Mouse (Mus musculus) hindbrain, embryonic 12.5 days (tissue): ENCODE data around the gene Ush2a. TPM values are rescaled to one million over a fixed set of nuclear protein-coding genes. Genes with fewer than 3 reads are reported as not detected.

Experiments used
- ATAC-seq: fragments of 200-750 bp; cut with Nextera tagmentation; 2 replicates; pipeline ENCODE4 v1.8.0; 2017; ENCODE audit warnings: moderate TSS enrichment; ENCODE audit not compliant: low FRiP score
- H3K27ac ChIP-seq: fragments of 300-500 bp; sonication (generic); 2 replicates; pipeline ENCODE4 v1.5.1; 2016; ENCODE audit warnings: mild to moderate bottlenecking
- H3K27me3 ChIP-seq: fragments of 300-500 bp; sonication (generic); 2 replicates; pipeline ENCODE4 v1.6.1; 2016; ENCODE audit warnings: mild to moderate bottlenecking
- H3K36me3 ChIP-seq: fragments of 300-500 bp; sonication (generic); 2 replicates; pipeline ENCODE4 v1.6.1; 2016; ENCODE audit warnings: mild to moderate bottlenecking
- H3K4me1 ChIP-seq: fragments of 300-500 bp; sonication (generic); 2 replicates; pipeline ENCODE4 v1.6.1; 2016
- H3K4me2 ChIP-seq: fragments of 300-500 bp; sonication (generic); replicated peaks from 2 replicates; pipeline ENCODE4 v1.6.1; 2016; ENCODE audit warnings: mild to moderate bottlenecking
- H3K4me3 ChIP-seq: fragments of 300-500 bp; sonication (generic); 2 replicates; pipeline ENCODE4 v1.5.1; 2016; ENCODE audit warnings: mild to moderate bottlenecking
- H3K9ac ChIP-seq: fragments of 300-500 bp; sonication (generic); 2 replicates; pipeline ENCODE4 v1.6.1; 2016; ENCODE audit warnings: mild to moderate bottlenecking, moderate library complexity
- H3K9me3 ChIP-seq: fragments of 300-500 bp; sonication (generic); replicated peaks from 2 replicates; pipeline ENCODE4 v1.6.1; 2016; ENCODE audit warnings: mild to moderate bottlenecking
- WGBS: fragments of 180-500 bp; shearing (Covaris S2); methylation state at CpG from one replicate; pipeline ENCODE4 v1.1.7; 2016; 5-methylcytosine and 5-hydroxymethylcytosine counted together
- polyA plus RNA-seq: library from polyadenylated mRNA; unstranded; fragments of >200 nt; fragmentation: Nextera tagmentation; extraction: Ambion mirVana; gene quantifications from 2 replicates; pipeline ENCODE4 v1.2.1, GENCODE M21; 2016

The Ush2a gene
- polyA plus RNA-seq, 1 experiment from 2014 or later: 0.36 TPM

DNA sequence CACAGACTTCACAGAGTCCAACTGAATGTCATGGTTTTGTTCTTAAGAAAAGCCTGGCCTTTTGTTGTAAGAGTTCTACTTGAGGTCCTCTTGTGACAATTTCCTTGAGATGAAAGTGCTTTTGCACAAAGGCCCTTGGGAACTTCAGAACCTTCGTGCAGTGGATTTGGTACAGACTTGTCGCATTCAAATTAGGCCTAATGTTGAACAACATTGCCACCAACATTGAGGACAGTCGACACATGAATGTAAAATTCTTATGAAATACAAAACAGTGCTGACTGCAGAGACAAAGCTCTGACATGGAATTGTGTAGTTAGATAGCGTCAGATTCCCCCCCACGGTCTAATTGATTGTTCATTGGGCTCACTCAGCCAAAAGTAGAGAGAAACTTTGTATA lies 243.1 kb downstream of the Ush2a start:
- ATAC-seq: no peak
- H3K27me3 ChIP-seq: no peaks in the 10 kb centered on the region
- peaks cover 4% of the 10 kb centered on the region; the same call in 1 of the 2 replicates for H3K4me1 ChIP-seq
- 65% methylated on average over 5 of the region's 5 CpGs for WGBS
- H3K9me3 ChIP-seq: no peaks in the 10 kb centered on the region
- H3K4me2 ChIP-seq: no peak overlapping the region
- H3K4me3 ChIP-seq: no peak overlapping the region
- H3K27ac ChIP-seq: no peak overlapping the region
- H3K36me3 ChIP-seq: no peaks in the 10 kb centered on the region
- H3K9ac ChIP-seq: no peak overlapping the region

- Histone ChIP-seq H3K27me3 (no peaks in the 10 kb centered on the region), H3K4me3 (no peak overlapping the region), H3K27ac (no peak overlapping the region), H3K9me3 (no peaks in the 10 kb centered on the region), H3K4me1 (no peaks in the 10 kb centered on the region), H3K4me2 (no peak overlapping the region), H3K9ac (no peak overlapping the region), H3K36me3 (no peaks in the 10 kb centered on the region)
- WGBS: 88% methylated on average over 8 of the region's 8 CpGs
- no peak for ATAC-seq
Measured at GRCm38 (mm10) chr1:188518792-188519191, 257.0 kb downstream of the Ush2a start.

DNA sequence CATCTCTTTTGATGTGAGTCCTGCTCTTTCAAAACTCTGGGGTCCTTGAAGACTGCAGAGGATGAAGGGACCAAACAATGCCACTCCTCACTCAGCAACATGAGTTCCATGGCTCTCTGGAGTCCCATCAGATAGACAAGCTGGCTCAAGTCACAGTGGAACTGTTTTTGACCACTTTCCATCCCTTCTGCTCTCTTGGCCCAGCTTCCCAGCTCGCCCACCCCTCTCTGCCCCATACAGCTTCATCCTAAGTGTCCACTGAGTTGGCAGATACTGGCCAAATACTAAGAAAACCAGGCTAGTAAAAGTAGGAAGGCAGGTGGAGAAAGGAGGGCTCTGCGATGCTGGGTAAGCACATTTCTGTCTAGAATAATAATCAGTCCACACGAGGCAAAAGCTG lies 265.6 kb downstream of the Ush2a start:
- no peaks in the 10 kb centered on the region for H3K36me3 ChIP-seq
- no peaks in the 10 kb centered on the region for H3K4me1 ChIP-seq
- H3K9ac ChIP-seq: no peak overlapping the region
- H3K27me3 ChIP-seq: no peaks in the 10 kb centered on the region
- WGBS: 84% methylated on average over 3 of the region's 3 CpGs
- no peaks in the 10 kb centered on the region for H3K9me3 ChIP-seq
- ATAC-seq: no peak
- no peak overlapping the region for H3K4me3 ChIP-seq
- H3K4me2 ChIP-seq: no peak overlapping the region
- no peak overlapping the region for H3K27ac ChIP-seq

DNA sequence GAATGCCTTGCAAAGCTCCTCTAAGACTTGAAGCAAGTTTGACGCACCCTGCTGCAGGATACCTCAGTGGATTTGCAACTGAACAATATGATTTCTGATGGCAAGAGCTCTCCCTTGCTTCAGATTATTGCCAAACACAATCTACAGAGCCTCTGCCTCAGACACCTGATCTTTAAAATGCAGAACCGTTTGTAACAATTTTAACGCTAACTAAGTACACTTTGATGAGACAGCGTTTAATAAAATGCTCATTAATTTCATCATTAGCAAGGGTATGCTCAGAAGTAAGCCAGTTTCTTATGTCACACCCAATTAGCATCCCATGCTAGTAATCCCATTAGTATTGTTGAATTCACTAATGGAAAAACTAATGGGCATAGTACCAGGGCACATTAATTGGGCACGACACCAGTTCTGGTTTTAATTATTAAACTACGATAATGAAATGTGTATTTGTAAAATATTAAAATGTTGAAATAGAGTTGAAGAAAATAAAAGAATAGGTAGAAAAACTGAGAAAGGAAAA lies 267.8 kb downstream of the Ush2a start:
- Histone ChIP-seq H3K9me3 (no peaks in the 10 kb centered on the region), H3K4me1 (no peaks in the 10 kb centered on the region), H3K27ac (no peak overlapping the region), H3K4me3 (no peak overlapping the region), H3K27me3 (no peaks in the 10 kb centered on the region), H3K9ac (no peak overlapping the region), H3K4me2 (no peak overlapping the region), H3K36me3 (no peaks in the 10 kb centered on the region)
- 82% methylated on average over 6 of the region's 6 CpGs for WGBS
- ATAC-seq: no peak

GRCm38 (mm10) chr1:188537021-188537420 lies 275.2 kb downstream of the Ush2a start:
- Histone ChIP-seq H3K9me3 (0 out of 2 replicates have a peak, but pooled peaks cover 4% of the 10 kb centered on the region), H3K27ac (no peak overlapping the region)
- 88% methylated on average over 1 of the region's 1 CpGs for WGBS

DNA sequence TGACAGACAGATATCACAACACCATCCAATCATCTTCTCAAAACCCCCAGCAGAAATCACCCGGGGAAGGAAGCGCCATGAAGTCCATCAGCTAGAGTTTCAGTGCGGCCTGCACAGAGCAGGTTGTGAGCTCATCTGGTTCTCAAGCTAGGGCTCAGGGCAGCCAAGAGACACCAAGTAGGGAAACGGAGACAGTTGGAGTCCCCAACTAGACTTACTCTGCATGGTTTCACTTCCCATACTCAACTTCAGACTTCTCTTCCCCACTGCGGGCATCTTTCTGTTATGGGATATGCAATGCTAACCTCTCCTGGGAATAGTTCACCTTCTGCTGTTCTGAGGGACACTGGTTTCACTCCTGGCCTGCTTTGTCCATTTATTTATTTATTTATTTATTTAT lies 277.8 kb downstream of the Ush2a start:
- H3K36me3 ChIP-seq: no peaks in the 10 kb centered on the region
- H3K4me2 ChIP-seq: no peak overlapping the region
- no peak overlapping the region for H3K27ac ChIP-seq
- no peak overlapping the region for H3K9ac ChIP-seq
- H3K27me3 ChIP-seq: no peaks in the 10 kb centered on the region
- H3K9me3 ChIP-seq: 0 out of 2 replicates have a peak, but pooled peaks cover 4% of the 10 kb centered on the region
- ATAC-seq: no peak
- no peak overlapping the region for H3K4me3 ChIP-seq
- WGBS: 99% methylated on average over 5 of the region's 5 CpGs
- H3K4me1 ChIP-seq: no peaks in the 10 kb centered on the region

More at GRCm38 (mm10) chr1:188537021-188537420, 275.2 kb downstream of the Ush2a start:
- Histone ChIP-seq H3K4me3 (no peak overlapping the region), H3K4me1 (no peaks in the 10 kb centered on the region), H3K4me2 (no peak overlapping the region), H3K36me3 (no peaks in the 10 kb centered on the region), H3K9ac (no peak overlapping the region), H3K27me3 (no peaks in the 10 kb centered on the region)
- no peak for ATAC-seq

DNA sequence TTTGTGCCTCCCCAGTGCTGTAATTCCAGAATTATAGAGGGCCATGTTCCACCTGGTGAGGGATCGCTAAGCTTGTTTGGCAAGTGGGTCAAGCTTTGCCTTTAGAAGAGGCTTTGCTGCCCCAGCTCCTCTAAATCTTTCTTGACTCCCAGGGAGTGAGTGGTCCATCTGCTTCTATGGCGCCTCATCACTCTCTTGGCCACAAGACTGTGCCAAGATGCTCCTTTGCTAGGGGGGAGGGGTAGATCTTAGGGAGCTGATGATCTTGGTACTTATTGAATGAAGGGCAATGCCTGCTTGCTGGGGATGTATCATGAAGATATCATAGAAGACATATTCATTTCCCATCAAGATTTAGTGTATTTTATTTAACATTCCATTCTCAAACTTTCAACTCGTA lies 279.7 kb downstream of the Ush2a start:
- Histone ChIP-seq H3K4me3 (no peak overlapping the region), H3K9me3 (0 out of 2 replicates have a peak, but pooled peaks cover 4% of the 10 kb centered on the region), H3K4me2 (no peak overlapping the region), H3K27ac (no peak overlapping the region), H3K27me3 (no peaks in the 10 kb centered on the region), H3K4me1 (no peaks in the 10 kb centered on the region), H3K9ac (no peak overlapping the region), H3K36me3 (no peaks in the 10 kb centered on the region)
- WGBS: 97% methylated on average over 3 of the region's 3 CpGs
- no peak for ATAC-seq

- Histone ChIP-seq H3K9me3 (0 out of 2 replicates have a peak, but pooled peaks cover 4% of the 10 kb centered on the region), H3K27me3 (no peaks in the 10 kb centered on the region), H3K4me2 (no peak overlapping the region), H3K27ac (no peak overlapping the region), H3K4me3 (no peak overlapping the region), H3K9ac (no peak overlapping the region), H3K4me1 (no peaks in the 10 kb centered on the region), H3K36me3 (no peaks in the 10 kb centered on the region)
- no peak for ATAC-seq
- 30% methylated on average over 1 of the region's 1 CpGs for whole genome bisulfite sequencing
Measured at GRCm38 (mm10) chr1:188543364-188543763, 281.5 kb downstream of the Ush2a start.

- Histone ChIP-seq H3K4me1 (no peaks in the 10 kb centered on the region), H3K4me2 (no peak overlapping the region), H3K4me3 (no peak overlapping the region), H3K27ac (no peak overlapping the region), H3K36me3 (no peaks in the 10 kb centered on the region), H3K9ac (no peak overlapping the region), H3K9me3 (no peaks in the 10 kb centered on the region), H3K27me3 (no peaks in the 10 kb centered on the region)
- WGBS: 67% methylated on average over 13 of the region's 13 CpGs
- ATAC-seq: no peak
Measured at GRCm38 (mm10) chr1:188549686-188550085, 287.9 kb downstream of the Ush2a start.

- Histone ChIP-seq H3K36me3 (no peaks in the 10 kb centered on the region), H3K4me1 (no peaks in the 10 kb centered on the region), H3K27me3 (no peaks in the 10 kb centered on the region), H3K4me2 (no peak overlapping the region), H3K27ac (no peak overlapping the region), H3K4me3 (no peak overlapping the region), H3K9me3 (no peaks in the 10 kb centered on the region), H3K9ac (no peak overlapping the region)
- WGBS: 76% methylated on average over 5 of the region's 5 CpGs
- no peak for ATAC-seq
Measured at GRCm38 (mm10) chr1:188551802-188552201, 290.0 kb downstream of the Ush2a start.

DNA sequence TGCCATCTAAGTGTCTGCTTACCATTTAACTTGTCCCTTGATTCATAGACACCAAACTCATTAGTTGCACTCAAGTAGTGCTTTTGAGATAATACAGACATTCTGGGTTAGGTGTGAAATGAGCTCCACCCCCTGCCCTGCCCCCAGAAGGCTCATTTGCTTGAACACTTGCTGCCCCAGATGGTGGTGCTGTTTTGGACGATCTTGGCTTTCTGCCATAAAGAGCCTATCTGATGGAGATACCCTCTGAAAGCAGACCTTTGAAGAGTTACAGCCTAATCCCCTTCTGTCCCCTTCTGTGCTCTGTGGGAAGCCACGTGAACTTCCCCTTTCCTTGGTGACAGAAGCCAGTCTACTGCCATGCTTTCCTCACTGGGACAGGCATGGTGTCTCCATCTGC lies 297.1 kb downstream of the Ush2a start:
- no peaks in the 10 kb centered on the region for H3K9me3 ChIP-seq
- H3K27me3 ChIP-seq: no peaks in the 10 kb centered on the region
- 54% methylated on average over 2 of the region's 2 CpGs for WGBS
- no peak for ATAC-seq
- no peak overlapping the region for H3K27ac ChIP-seq
- no peaks in the 10 kb centered on the region for H3K4me1 ChIP-seq
- no peak overlapping the region for H3K4me3 ChIP-seq
- H3K4me2 ChIP-seq: no peak overlapping the region
- no peaks in the 10 kb centered on the region for H3K36me3 ChIP-seq
- no peak overlapping the region for H3K9ac ChIP-seq

DNA sequence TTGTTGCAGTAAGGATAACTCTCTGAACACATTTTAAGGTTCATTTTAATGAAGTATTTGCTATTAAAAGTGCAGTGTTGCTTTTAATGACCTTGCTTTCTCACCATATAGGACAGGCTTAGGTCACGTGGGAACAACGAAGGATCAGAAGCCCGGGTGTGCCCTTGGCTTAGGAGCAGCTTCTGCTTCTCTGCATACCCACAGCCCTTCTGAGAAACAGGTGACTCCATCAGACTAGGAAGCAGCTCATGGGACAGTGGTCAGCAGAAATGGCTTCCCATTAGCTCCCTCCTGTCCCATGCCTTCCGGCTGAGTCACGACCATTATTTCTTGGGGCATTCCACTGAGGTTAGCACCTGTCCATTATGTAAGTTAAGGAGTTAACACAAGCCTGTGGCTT lies 304.4 kb downstream of the Ush2a start:
- no peaks in the 10 kb centered on the region for H3K27me3 ChIP-seq
- H3K9me3 ChIP-seq: no peaks in the 10 kb centered on the region
- H3K4me3 ChIP-seq: no peak overlapping the region
- 80% methylated on average over 5 of the region's 5 CpGs for WGBS
- no peaks in the 10 kb centered on the region for H3K36me3 ChIP-seq
- no peak overlapping the region for H3K4me2 ChIP-seq
- no peaks in the 10 kb centered on the region for H3K4me1 ChIP-seq
- ATAC-seq: no peak
- H3K9ac ChIP-seq: no peak overlapping the region
- no peak overlapping the region for H3K27ac ChIP-seq

DNA sequence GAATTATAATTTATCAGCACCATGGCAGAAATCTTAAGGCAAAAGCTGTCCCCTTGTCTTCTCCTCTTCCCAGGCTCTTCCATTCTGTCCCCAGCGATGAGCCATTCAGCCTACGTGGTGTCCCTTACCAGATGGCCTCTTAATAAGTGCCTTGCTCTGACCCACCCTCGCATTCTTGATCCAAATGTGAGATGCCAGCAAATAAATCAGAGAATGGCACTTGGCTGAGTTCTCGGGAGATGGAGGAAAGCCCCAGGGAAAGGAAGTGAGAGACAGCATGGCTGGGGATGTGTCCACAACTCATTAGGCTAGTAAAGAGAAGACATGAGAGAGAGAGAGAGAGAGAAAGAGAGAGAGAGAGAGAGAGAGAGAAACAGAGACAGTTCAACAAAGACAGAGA lies 305.7 kb downstream of the Ush2a start:
- no peak overlapping the region for H3K9ac ChIP-seq
- no peaks in the 10 kb centered on the region for H3K27me3 ChIP-seq
- no peak for ATAC-seq
- H3K4me3 ChIP-seq: no peak overlapping the region
- no peak overlapping the region for H3K4me2 ChIP-seq
- H3K36me3 ChIP-seq: no peaks in the 10 kb centered on the region
- 69% methylated on average over 4 of the region's 4 CpGs for WGBS
- no peaks in the 10 kb centered on the region for H3K4me1 ChIP-seq
- no peak overlapping the region for H3K27ac ChIP-seq
- H3K9me3 ChIP-seq: no peaks in the 10 kb centered on the region
